Mouse (Mus musculus) induced T-regulatory cell, adult 2 months (primary cell): ENCODE data around the gene Tmco5.

Source experiments
- DNase-seq: peaks from one replicate; pipeline ENCODE4 v3.0.0-alpha.2; 2012; ENCODE audit warnings: low read depth

Tmco5 gene

DNA sequence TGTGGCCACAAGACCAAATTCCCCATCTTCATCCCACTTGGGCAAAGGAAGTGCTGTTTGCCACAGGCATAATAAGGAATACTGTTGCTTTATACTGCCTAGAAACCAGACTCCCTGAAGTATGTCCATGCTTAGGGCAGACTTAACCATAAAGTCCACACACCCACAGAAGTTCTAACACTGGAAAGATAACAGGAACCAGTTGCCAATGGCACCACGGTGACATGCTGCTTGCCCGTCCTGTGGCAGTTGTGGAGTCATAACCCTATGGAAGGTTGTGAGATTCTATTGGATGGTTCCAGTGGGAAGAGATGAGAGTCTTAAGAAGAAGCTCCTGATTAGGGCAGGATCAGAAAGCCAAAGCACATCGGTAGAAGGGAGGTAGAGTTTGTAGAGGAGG lies at the start of gene Tmco5:
Gene Tmco5 (plus strand): TSS at position 301 of the 400 bp plus-strand sequence.
- no peak for DNase-seq

DNA sequence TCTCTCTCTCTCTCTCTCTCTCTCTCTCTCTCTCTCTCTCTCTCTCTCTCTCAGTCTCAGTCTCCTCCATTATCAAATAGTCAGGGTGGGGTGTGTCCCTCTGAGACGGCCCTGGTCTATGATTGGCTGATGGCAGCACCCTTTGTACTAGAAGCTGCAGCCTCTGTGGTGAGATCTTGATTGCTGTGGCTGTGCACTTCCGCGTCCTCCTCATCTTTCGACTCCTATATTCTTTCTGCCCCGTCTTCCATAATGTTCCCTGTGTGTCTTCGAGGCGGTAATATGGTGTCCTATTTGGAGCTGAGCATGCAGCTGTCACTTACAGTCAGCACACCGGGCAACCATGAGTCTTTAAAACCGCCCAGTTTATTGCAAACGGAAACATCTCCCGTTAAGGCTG lies 46.6 kb upstream of the Tmco5 start:
- no peak for DNase-seq

DNA sequence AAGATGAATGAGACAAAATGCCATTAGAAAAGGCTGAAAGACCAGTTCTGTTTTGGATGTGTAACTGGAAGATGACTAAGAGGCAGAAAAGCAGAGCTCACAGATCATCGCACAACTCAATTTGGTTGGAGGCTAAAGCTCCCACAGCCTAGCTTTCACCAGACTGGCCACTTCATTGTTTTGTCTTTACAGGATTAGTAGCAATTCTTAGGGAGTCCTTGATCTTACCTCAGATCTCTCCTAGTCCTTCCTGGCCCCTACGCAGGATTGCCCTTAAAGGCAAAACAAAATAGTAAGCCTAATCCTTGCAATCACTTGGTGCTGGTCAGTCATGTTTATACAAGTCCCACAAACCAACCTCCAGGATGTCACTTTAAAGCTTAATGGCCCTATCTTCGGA lies 40.7 kb upstream of the Tmco5 start:
- DNase-seq: no peak

DNA sequence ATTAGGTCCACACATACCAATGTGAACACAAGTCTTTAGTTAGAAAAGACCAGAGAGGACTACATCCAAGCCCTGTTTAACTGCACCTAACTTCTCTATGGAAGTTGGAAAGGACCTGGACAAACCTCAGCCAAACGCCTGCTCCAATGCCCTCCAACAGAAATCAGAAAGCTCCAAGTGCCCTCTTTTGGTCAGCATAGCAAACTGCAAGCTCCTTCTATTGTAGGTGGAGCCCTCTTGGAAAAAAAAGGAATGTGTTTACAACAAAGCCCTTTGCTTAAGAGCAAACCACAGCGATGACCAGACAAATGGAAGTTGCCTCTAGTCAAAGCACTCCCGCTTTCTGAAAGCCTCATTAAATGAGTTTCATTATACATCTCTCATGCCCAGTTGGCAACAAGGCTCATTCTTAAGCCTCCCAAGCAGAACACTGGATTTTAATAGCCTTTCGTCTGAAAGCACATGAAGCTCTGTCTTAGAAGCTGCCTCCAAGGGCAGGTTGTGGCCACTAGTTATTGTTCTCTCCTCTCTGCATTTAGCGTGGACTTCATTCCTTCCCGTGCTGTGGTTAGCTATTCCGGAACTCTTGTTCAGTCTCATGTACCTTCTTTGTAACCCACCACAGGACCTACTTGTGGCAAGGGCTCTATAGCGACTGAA lies 39.8 kb upstream of the Tmco5 start:
- DNase-seq: no peak

DNA sequence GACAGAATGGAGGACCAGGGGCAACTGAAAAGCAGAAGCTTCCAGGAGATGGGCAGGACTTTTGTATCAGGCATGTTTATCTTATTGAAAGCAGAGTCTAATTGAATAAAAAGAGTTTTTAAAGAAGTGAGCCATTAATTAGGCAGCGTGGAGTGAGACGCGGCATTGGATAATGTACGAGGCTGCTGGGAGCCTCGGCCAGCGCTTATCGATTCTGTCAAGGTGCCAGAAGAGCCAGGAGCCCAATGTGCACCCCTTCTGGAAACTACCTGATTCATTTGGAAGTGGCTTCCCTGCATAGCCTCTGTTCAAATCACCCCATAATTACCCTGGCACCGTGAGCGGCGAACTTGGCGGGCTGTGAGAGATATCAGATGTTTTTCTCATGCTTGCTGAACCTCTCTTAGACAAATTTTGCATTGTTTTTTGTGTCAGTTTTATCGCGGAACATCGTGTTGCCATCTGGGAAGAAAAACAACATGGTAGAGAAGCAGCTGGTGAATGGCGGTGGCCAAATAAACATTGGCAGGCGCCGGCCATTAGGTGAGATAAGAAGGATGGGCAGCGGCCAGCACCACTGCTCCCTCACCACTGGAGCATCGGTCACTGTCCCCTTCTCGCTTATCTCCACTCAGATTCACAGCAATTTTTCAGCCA lies 28.4 kb upstream of the Tmco5 start:
- DNase-seq: no peak

DNA sequence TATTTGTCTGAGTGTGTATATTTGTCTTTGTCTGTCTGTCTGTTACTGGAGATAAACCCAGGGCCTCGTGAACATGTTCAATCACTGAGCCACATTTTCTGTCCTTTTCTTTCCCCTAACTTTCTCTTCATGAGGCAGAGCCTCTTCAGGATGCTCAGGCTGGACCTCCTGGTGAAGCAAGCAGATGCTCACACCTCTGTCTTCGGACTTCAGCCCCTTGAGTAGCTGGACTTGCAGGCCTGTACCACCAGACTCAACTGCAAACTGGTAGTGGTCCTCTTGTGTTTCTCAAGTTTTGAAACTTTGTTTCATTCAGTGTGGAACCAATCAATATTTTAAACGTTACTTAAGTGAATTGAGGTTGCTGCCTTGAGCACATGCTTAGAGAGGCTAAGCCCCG lies 27.1 kb upstream of the Tmco5 start:
- DNase-seq: no peak

DNA sequence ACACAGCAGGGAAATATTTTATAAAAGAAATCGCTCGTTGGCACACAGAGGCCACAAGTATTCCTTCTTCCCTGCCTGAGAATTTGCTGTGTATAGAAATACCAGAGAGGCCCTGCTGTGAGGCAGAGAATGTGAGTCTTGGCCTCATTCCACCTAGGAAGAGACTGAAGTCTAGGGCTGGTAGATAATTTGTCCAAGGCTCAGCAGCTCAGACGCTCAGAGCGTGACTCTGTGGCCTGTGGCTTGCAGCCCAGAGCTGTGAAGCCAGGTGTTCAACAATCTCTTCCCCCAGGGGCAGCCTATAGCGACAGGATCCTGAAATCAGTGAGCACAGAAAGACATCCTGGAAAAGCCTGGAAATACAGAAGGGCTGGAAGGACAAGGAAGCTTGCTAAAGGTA lies 26.2 kb upstream of the Tmco5 start:
- DNase-seq: no peak

DNA sequence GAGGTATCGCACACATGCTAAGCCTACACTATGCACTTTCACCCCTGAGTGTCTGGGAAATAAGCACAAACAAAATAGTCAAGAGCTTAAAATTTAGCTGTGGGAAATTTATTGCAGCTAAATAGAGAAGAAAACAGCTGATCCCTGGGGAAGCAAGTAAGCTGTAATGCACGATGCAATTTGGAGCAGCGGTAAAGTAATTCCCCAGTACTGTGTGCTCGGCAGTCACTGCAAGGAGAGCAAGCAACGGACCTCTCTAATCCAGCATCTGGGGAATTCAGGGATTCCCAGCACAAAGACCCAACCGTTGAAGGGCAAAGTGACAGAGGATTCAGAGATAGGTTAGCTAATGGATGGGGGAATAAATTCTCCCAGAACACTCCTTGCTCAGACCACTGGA lies 19.8 kb upstream of the Tmco5 start:
- DNase-seq: no peak

DNA sequence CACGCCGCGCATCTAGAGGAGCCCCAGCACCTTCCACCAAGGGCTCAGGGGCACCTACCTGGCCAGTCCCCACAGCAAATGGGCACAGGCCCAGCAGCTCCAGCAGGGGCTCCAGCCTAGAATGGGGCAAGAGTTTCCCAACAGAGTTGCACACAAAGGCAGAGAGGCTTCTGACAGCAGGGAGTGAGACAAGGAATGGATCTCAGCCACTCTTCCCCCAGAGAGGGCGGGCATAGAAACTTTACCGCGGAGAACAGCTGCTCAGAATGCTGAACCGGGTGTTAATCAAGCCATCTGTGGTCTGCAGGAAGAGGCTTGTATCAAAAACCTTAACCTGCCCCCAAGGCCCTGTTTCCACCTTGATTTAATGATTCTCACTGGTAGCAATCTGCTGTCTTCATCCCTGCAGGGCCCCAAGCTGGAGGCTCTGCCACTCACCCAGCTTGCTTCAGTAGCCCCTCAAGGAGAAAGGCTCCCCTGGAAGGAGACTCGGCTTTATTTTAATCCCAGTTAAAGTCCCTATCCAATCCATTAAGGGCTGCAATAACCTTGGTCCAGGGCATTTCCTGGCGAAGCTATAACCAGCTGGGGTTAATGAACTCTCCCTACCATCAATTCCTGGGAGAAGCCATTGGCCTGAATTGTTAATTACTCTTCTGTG lies 1.4 kb upstream of the Tmco5 start:
- DNase-seq: no peak

DNA sequence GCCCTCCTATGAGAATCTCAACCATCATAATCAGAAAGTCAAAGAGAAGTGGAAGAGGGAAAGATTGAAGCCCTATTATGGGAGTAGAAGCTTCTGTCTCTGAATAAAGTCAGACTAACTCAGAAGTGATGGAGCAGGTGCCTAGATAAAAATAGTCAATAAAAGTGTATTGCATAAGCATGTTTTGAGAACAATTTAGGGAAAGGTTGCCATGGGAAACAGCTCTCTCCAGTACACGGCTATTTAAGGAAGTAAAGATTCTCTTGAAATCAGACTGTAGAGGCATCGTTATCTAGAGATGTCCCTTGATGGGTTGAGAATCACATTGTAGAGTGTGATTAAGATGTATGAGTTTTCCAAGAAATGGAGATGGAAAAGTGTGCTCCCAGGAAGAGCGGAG lies 1.2 kb downstream of the Tmco5 start:
- DNase-seq: no peak

DNA sequence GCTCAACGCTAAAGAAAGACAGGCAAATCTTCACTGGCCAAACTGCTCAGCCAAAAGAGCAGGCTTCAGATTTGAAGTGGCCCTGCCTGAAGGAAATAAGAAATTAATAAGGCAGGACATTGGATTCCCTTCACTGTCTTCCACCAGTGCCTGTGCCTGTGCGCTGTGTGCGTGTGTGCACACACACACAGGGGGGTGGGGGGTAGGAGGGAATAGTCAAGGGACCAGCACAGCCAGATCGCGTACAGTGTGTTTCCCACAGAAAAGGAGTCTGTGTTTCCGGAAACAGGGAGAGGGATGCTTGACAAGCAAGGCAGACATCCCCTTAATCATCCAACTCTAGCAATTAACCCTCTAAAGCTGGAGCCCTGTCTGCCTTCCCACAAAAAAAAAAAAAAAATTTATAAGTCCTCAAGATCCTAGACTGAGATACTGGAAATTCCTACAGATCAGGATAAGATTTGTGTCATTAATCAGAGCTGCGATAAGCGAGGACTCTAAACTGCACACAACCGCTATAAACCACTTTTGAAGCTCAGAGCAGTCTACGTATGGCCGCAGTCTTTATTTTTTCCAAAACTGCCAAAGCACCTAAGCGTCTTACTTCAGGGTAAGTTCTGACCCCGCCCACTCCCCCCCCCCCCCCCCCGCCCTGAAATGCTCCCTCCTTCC lies 15.0 kb downstream of the Tmco5 start:
- DNase-seq: no peak

DNA sequence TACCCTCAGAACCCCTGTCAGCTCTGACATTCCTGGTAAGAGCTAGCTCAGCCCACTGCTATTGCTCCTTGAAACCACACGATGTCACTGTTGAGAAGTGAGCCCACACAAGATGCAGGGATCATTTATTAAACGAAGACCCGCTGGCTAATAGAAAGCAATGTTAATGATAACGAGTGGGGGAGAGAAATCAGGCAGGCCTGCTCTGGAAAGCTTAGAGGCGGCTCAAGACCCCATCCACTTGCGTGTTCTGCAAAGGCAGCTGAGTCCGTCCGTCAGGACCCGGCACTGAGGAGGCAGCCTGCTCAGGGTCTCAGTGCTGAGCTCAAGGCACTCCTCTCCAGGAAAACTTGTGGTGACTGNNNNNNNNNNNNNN lies 15.5 kb downstream of the Tmco5 start:
- DNase-seq: peak; percentile 49

DNA sequence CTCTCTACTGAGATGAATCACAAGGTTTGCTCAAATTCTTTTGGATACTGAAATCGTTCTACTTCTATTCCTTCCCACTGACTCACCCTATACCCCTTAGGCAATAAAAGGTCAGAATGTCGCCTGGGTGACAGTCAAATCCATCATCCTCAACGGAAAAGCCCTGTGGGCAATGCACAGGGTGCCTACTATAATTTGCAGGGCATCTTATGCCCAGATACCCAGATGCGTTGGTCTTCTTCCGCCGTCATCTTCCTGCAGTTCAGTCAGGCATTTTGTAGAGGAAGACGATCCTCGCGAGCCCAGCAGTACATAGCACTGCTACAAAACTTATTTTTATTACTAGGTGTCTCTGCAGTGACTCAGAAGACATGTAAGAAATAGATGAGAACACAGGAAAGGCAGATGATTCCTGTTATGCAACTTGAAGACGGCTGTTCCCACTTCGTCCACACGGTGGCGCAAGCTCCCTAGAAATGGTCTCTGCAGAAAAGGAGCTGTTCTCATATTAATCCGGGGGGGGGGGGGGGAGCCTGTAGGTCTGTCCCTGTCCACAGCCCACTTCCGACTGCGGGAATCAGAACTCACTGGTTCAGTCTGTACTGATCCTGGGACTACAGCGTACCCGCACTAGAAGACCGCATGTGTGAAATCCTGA lies 21.3 kb downstream of the Tmco5 start:
- peak; percentile 84 for DNase-seq

DNA sequence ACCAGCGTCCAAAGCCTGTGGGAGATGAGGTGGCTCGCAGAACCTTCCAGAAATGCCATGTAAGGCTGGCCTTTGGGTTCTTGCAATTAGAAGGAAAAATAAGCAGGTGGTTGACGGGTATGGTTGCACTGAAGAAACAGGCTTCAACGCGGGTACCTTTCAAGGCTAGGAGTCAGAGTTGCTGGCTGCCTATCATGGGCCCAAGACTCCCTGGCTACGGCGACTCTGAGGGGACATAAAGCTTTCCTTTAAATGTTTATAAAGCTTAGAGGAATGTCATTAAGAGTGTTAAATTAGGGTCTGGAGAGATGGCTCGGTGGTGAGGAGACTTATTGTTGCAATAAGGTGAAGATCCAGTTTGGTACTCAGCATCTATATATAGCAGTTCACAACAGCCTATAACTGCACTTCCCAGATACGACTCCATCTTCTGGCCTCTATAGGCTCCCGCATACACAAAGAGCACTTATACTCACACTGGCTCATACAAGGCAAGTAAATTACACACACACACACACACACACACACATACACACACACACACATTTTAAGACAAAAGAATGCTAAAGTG lies 21.9 kb downstream of the Tmco5 start:
- DNase-seq: no peak

DNA sequence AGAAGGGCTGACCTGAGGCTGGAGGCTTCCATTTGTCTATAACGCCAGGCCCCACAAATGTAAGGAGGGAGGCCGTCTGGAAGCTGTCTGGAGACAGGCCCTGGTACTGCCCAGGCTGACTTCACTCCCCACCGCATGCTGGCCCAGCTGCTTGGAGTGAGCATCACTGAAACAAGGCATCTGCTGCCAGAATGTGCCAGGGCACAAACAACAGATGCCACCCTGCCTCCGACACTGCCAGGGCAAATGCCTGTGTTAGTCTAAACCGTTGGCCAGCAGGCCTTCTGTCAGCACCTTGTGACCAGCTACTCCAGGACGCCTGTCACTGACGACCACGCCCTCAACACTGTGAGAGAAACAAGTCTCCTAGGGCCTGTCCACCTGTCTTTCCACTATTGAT lies 29.8 kb downstream of the Tmco5 start:
- no peak for DNase-seq

DNA sequence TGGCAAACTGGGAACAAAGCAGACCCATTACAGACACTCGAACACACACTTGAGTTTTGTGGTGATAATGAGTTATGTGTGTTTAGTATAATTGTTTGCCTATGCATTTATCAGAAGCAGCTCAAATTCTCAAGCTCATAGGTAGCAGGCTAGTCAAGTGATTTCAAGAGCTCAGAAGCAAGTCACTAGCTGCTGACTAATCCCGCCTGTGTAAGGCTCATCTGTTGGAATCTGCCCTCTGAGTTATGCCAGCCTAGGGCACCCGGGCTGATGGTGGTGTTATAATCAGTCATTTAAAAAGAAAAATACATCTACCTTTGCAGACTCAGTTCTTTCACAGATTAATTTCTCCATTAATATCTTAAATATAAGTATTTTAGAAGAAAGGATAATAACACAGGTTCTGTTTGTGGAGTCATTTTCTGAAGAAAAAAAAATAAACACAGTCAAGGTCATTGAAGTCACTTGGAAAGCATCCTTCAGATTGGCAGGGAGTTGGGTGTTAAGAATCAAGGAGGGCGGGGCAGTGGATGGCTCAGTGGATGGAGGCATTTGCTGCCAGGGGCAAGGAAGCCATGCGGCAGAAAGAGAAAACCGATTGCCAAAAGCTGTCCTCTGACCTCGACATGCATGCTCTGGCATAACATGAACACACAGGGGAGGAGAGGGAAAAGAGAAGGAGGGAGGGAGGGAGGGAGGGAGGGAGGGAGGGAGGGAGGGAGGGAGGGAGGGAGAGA lies 34.0 kb downstream of the Tmco5 start:
- DNase-seq: no peak

DNA sequence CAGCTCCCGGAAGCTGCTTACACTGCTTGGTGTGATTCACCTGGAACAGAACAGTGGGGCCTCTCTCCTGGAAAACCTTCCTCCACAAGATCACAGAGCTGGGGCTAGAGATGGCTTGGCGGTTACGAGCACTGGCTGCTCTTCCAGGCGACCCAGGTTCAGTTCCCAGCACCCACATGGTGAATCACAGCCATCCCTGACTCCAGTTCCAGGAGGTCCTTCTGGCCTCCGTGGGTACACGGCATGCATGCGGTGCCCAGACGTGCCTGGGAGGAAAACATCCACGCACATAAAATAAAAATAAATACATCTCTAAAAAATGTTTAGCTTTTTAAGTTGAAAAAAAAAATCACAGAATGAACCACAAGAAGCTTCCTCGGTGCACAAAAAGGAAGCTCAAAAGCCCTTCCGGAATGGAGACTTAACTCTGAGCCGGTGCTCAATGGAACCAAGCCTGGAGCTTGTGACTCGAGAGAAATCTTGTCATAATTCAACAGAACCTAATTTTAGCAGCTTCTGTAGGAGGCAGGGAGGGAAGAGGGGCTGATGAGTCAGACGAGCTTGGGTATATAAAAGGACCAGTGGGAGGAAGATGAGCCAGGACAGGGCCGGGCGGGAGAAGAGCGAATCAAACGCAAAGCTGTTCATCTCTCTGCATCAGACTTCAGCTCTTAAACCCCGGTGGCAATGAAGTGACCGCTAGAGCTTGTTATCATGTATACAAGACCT lies 35.4 kb downstream of the Tmco5 start:
- no peak for DNase-seq

DNA sequence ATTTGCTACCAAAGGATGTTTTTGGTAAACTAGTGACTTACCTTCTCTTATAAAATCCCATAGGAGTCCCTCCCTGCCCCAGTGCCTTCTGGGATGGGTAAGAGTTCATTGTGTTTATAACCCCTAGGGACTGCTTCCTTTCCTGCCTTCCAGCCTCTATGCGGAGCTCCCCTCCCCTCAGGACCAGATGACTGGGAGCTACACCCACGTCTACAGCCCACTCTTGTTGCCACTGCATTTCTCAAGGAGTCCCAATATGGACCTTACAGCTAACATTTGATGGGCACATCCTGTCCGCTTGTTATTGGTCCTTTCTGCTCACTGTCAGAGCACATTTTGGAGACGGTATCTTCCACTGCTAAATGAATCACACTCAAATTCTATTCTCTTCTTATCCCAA lies 36.1 kb downstream of the Tmco5 start:
- no peak for DNase-seq

DNA sequence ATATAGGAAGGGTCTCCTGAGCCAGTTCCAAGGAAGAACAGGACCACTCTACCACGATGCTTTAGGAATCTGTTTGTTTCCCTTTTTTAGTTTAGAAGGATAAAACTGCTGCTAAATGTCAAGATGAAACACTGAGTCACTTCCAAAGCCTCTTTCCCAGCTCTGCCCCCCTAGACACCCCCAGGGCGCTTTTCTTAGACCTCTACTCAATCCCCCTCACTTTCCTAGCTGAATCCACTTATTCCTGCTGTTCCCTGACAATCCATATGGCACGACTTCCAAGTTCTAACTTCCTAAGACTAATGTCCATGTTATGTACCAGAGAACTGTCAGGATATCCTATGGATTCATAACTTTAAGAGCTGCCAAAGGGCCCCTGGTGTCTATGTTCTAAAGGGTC lies 40.1 kb downstream of the Tmco5 start:
- DNase-seq: no peak

DNA sequence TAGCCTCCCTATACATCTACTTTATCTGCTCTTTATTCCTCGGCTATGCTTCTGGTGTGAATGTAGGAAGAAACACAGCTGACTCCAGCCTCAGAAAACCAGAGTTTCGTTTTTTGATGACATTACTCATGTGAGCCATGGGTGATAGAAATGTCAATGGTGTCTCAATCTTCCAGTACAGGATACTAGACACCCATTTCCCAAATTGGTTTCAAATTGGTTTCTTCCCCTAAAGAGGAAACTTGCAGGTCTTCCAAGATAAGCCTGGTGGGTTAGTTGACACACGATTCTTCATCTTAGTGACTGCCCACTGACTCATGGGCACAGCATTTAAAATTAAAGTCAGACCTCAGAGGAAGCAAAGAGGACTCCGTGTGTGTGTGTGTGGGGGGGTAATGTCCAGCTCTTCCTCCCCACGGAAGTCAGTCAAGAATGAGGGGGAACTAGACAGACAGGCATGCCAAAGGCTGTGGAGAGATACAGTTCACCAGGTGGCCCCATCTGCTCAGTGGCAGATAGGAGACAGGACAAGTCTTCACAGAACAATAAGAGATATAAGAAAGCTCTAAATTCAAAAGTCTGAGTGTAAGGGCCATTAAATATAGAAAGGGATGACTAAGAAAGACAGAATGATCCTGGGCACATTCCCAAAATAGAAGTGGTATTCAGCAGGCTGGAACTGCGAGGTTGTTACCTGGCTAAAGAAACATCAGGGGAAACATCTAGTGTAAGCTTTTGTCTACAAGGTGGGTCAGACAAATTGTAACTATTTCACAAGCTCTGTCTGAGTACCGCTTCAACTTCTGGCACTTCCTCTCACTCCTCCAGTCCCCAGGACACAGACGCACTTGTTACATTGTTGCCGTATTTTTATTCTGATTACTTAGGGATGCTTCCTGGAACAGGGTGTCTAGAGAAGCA lies 44.3 kb downstream of the Tmco5 start:
- DNase-seq: no peak
